Mouse (Mus musculus): ENCODE measurements around the gene Galnt12. TPM values are rescaled to one million over a fixed set of nuclear protein-coding genes. Genes with fewer than 3 reads are reported as not detected.

Gene Galnt12
- polyA plus RNA-seq, 1 experiment from 2014 or later: 5.1 TPM

DNA sequence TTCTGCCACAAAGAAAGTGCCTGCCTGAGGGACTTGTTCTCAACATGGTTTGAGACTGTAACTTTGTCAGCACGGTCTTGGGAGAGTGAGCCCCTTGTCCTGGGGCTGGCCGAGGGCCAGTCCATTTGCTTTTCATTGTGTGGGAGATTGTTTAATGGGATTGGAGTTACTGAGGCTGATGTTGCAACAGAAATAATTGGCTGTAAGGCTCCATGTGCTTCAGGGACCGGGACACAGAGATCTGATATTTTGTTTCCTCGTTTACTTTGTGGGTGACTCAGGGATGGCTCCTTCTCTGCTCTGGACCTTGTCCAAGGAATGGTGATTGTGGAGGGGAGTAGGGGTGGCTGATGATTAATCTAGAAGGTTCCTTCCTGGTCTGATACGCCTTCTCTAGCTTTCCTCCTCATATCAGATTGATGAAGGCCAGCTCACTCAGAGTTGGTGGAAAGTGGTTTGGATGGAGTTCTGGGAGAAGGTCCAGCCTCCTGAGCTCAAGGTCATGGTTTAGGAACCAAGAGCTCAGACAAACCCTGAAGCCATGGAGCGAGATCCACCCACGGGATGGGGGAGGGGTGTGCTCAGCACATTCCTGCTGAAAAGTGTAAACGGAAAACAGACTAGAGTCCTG is 60.0 kb downstream of the Galnt12 start:
- Histone ChIP-seq H3K27ac (no peak overlapping the region), H3K36me3 (ENCODE audit: inconsistent target) (no peaks in the 10 kb centered on the region), H3K79me2 (ENCODE audit: inconsistent target) (no peaks in the 10 kb centered on the region), H3K4me3 (ENCODE audit: inconsistent target) (no peak overlapping the region)
- 78% methylated on average over 5 of the region's 8 CpGs for WGBS (ENCODE audit: missing documents)

GRCm38 (mm10) chr4:47161103-47161755 is 69.5 kb downstream of the Galnt12 start:
- WGBS (ENCODE audit: missing documents): 68% methylated on average over 2 of the region's 4 CpGs
- no peak overlapping the region for H3K4me3 ChIP-seq (ENCODE audit: inconsistent target)
- no peaks in the 10 kb centered on the region for H3K79me2 ChIP-seq (ENCODE audit: inconsistent target)
- no peak overlapping the region for H3K27ac ChIP-seq
- no peaks in the 10 kb centered on the region for H3K36me3 ChIP-seq (ENCODE audit: inconsistent target)

GRCm38 (mm10) chr4:47161756-47162587 is 70.3 kb downstream of the Galnt12 start:
- Histone ChIP-seq H3K27ac (no peak overlapping the region), H3K79me2 (ENCODE audit: inconsistent target) (no peaks in the 10 kb centered on the region), H3K36me3 (ENCODE audit: inconsistent target) (no peaks in the 10 kb centered on the region), H3K4me3 (ENCODE audit: inconsistent target) (no peak overlapping the region)
- 60% methylated on average over 12 of the region's 12 CpGs for WGBS (ENCODE audit: missing documents)

- WGBS (ENCODE audit: missing documents): 93% methylated on average over 1 of the region's 1 CpGs
- H3K79me2 ChIP-seq (ENCODE audit: inconsistent target): no peaks in the 10 kb centered on the region
- no peak overlapping the region for H3K4me3 ChIP-seq (ENCODE audit: inconsistent target)
- H3K27ac ChIP-seq: no peak overlapping the region
- H3K36me3 ChIP-seq (ENCODE audit: inconsistent target): no peaks in the 10 kb centered on the region
Measured at GRCm38 (mm10) chr4:47172314-47172713, 80.6 kb downstream of the Galnt12 start.

Other genes with a start within 250 kb of the Galnt12 start
- gene Gabbr2, start 100.0 kb upstream of the Galnt12 start, polyA plus RNA-seq (2018): 0.07 to 0.31 TPM (median 0.10 TPM) in 3 replicates
- 1.4 to 3.3 TPM (median 2.7 TPM) in 3 replicates for gene Anks6, start 34.5 kb upstream of the Galnt12 start, polyA plus RNA-seq (2018)
- 0.47 to 1.2 TPM (median 0.62 TPM) in 3 replicates for gene Col15a1, start 116.3 kb downstream of the Galnt12 start, polyA plus RNA-seq (2018)

Measured in macrophage (primary cell).